Mouse (Mus musculus) layer of hippocampus, postnatal 10 days (tissue): ENCODE measurements around the gene Gng12. TPM values are rescaled to one million over a fixed set of nuclear protein-coding genes. Genes with fewer than 3 reads are reported as not detected.
"Not testable (repeated sequence)": the region's sequence is repeated elsewhere in the genome, so short reads cannot be mapped to it uniquely, and the experiment has no call there.

Experiments used
- DNase-seq, 2 experiments: peaks; one replicate each; pipeline ENCODE4 v3.0.0; 2021; ENCODE audit warnings: low spot score in 2 of 2
- total RNA-seq, 2 experiments: library from RNA; stranded (reverse); gene quantifications; 2 replicates each; pipeline ENCODE4 v1.2.3; 2021

Gene Gng12
- total RNA-seq, 2 experiments from 2014 or later, result 88.0 to 94.4 TPM

DNA sequence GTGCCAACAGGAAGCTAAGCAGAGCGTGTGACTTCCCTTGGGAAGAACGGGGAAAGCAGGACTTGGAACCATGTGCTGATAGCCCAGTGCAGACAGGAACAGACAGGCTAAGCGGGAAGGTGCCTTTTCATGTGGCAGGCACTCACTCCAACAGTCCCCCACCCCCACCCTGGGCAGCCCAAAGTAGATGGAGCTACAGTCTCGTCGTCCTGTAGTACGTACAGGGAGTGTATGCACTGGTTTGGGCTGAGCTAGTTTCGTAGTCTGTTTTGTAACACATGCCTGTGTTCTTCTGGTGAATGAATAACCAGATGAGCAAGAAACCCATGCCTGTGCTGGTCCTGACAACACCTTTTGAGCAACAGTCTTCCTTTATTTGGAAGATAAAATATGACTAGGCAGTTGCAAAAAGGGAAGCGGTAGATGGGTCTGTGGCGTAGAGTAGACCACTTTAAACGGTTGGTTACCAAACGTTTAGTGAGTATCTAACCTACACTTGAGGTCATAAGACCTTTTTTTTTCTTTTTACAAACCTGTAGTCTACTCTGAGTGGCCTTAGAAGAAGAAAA lies 57.8 kb downstream of the Gng12 start:
- no peak for DNase-seq

GRCm38 (mm10) chr6:66955089-66955657 lies 59.0 kb downstream of the Gng12 start:
- DNase-seq, result peak; percentile 42 to 53

DNA sequence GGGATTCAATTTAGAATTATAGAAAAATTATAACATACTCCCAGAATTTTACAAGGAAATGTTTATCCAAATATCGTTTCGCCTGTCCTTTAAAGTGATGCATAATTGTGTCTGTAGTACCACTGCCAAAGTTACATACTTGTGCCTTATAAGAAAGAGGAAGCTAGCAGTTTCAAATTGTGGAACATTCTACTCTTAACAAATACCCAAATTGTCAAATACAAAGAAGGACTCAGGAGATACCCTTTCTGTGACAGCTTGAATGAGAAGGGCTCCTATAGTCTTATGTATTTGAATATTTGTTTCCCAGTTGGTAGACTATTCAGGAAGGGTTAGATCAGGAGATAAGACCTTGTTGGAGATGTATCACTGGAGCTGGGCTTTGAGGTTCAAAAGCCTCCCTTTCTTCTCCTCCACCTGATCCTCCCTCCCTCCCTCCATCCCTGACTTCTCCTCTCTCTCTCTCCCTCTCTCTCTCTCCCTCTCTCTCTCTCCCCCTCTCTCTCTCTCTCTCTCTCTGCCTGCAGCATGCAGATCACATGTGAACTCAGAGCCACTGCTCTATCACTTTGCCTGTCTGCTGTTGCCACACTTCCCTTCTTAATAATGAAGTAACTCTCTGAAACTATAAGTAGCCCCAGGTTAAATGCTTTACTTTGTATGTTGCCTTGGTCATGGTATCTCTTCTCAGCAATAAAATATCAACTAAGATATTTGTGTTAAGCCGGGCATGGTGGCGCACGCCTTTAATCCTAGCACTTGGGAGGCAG lies 62.5 kb downstream of the Gng12 start:
- DNase-seq, result no peak

DNA sequence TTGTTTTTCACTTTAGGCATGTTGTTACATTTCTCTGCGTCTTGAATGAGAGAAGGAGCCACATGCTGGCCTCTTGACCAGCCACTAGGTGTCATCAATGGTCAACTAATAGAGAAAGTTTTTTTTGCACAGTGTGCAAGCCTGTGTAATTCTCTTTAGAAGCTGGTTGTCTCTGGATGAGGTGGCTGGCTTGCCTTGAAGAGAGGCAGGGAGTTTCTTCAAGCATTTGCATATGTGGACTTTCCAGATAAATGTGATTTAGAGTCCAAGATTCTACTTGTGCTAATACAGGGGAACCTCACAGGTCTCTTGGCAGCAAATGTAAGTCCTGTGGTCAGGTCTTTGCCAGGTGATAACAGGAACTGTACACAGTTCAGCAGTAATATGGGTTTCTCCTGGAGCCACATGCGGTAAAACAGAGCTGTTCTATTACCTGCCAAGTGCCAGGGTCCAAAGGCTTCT lies 66.4 kb downstream of the Gng12 start:
- DNase-seq, result peak; percentile 35 to 46

GRCm38 (mm10) chr6:66963068-66963467 lies 66.9 kb downstream of the Gng12 start:
- DNase-seq, result no peak

DNA sequence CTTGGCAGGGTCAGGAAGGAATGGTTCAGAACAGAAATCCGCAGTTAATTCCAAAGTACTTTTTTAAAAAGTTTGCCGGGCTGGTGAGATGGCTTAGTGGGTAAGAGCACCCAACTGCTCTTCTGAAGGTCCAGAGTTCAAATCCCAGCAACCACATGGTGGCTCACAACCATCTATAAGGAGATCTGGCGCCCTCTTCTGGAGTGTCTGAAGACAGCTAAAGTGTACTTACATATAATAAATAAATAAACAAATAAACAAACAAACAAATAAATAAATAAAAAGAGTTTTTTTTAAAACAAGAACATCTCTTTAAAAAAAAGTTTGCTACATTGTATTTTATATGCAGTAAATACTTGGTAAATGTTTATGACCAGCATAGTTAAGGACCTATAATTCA lies 67.5 kb downstream of the Gng12 start:
- not testable (repeated sequence) for DNase-seq

DNA sequence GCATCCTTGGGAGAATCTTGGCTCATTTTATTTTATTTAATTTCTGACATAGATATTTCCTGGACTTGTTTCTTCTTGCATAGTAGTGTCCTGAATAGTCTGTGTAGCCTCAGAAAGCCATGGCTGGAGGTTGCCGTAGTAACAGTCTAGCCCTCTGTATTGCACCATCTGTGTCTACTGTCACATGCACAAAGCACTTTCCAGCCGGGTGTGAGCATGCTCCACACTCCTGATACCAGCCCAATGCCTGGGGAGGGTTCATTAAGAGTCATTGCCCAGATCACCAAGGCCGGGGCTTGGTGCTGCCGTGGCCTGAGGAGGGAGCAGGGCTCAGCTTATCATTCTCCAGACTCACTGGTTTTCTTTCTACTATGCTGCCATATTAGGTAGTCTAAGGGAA lies 68.0 kb downstream of the Gng12 start:
- peak in 1 of 2 experiments; percentile 26 for DNase-seq

DNA sequence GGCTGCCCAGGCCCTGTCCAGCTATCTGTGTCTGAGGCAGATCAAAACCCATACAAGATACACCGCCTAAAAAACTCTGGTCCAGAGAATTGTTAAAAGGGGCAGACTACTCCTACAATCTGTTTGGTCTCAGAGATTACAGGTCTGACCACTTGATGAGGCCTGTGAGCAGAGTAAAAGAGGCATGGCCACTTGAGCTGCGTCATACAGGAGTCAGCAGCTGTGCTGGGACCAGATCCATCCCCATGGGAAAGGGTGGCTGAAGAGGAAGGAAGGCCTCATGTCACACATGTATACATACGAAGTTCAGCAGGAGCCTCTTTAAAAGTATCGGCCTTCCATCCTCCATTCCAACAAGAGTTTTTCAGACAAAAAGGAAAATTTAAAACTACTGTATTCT lies 69.0 kb downstream of the Gng12 start:
- no peak for DNase-seq

- DNase-seq, result no peak
Measured at GRCm38 (mm10) chr6:66967788-66968187, 71.6 kb downstream of the Gng12 start.

- no peak for DNase-seq
Measured at GRCm38 (mm10) chr6:66969446-66969845, 73.2 kb downstream of the Gng12 start.

DNA sequence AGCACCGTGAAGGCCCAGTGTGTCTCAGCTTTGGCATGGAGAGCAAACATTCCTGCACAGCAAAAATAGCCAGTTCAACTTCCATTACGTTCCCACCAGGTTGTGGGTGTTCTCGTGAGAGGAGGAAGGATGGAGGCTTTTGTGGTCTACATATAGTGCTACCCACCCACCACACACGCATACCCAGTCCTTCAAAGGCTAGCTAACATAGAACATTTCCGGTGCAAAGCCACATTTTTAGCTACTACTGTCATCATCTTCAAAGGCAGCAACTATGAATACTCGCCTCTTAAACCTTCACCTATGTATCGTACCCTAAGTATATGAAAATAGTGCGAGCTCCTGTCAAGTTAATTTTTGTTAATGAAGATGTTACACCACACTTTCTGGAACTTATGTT lies 76.1 kb downstream of the Gng12 start:
- DNase-seq, result no peak

GRCm38 (mm10) chr6:66973180-66973579 lies 77.0 kb downstream of the Gng12 start:
- DNase-seq, result no peak

- DNase-seq, result no peak
Measured at GRCm38 (mm10) chr6:66975522-66975921, 79.3 kb downstream of the Gng12 start.

DNA sequence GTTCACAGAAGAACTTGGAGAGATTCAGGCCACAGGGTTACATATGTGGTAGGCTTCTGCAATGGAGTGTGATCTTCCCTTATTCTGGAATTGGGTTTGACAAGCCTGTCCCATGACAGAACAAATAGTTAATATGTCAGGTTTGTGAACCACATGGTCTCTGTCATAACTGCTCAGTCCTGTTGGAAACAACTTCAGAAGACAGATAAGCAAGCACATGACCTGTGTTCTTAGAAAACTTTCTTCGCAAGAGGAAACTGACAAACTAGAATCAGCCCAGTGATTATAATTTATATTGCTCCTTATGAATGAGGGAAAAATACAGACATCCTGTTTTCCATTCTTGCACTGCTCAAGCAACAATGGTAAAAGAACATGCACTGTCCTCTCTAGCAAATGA lies 83.0 kb downstream of the Gng12 start:
- no peak for DNase-seq

GRCm38 (mm10) chr6:66980040-66980439 lies 83.8 kb downstream of the Gng12 start:
- no peak for DNase-seq

- no peak for DNase-seq
Measured at GRCm38 (mm10) chr6:66981366-66981765, 85.2 kb downstream of the Gng12 start.

- peak in 1 of 2 experiments; percentile 37 for DNase-seq
Measured at GRCm38 (mm10) chr6:66981864-66982263, 85.7 kb downstream of the Gng12 start.

DNA sequence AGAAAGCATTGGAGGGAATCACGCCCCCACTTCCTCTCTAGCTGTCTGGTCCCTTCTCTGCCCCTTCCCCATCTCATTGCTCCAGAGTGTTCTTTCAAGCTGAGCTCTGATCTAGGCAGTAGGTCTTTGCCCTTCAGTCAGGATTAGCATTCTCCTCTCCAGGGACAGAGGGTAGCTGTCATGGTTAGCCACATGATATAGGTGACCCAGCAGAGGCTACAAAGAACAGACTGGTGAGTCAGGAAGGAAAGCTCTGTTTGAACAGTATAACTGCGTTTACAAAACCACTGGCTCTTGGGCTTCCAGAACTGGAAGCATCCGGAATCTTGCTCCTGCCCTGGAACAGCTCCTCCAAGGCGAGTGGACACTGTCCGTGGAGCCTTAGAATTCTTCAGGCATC lies 87.9 kb downstream of the Gng12 start:
- DNase-seq, result no peak

DNA sequence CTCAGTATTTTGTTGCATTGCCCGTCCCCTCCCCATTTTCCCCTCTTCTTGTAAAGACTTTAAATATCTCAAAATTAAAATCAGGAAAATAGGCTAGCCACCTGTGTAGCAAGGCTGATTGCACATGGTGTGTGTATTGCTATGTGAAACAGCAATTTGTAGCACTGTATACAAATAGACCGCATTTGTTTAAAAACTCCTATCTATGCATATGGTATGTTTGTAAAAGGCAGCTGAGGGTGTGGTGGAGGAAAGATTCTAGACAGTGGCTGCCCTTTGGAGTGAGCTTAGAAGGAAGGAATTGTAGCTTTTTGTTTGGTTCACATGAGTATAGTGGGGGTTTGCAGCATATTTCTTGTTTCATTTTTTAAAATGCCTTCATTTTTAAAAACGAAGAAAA lies 88.5 kb downstream of the Gng12 start:
- DNase-seq, result no peak

DNA sequence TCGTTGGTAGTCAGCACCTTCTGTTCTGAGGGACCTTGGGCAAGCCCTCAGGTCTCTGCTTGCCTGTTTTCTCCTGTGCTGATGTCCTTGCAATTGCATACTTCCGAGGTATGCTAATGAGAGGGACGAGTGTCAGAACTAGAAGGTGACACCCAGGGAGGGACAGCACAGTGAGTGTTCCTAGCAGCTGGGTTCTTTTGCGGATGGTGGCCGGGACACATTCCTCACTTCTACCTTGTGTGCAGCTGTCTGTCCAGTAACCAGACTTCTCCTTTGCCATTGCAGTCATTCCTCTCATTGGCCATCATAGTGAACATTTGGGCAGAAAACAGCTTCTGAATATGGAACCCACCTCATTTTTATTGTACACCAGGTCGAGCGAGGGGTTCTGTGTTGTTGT lies 89.3 kb downstream of the Gng12 start:
- DNase-seq, result no peak

- DNase-seq, result no peak
Measured at GRCm38 (mm10) chr6:66986063-66986462, 89.9 kb downstream of the Gng12 start.

DNA sequence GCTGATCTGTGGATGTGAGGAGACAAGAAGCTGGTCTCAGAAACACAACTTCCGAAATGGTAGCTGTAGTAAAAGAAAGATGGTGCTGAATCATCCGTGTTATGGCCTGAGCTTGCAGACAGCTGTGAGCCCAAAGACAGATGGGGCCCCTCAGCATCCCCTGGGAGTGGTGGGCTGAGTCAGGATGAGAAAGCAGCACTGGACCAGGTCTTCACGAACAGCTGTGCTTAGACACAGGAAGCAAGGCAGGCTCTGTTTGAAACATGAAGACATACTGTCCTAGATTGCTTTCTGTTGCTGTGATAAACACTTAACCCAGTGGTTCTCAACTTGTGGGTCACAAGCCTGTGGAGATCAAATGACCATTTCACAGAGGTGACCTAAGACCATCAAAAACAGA lies 91.4 kb downstream of the Gng12 start:
- no peak for DNase-seq

GRCm38 (mm10) chr6:66988363-66988762 lies 92.2 kb downstream of the Gng12 start:
- no peak for DNase-seq
